Mouse (Mus musculus) embryonic fibroblast, embryonic 13.5 days (primary cell): ENCODE results near the gene Efcc1. TPM values are rescaled to one million over a fixed set of nuclear protein-coding genes. Genes with fewer than 3 reads are reported as not detected.

Source experiments
- H3K27ac ChIP-seq: 2 replicates; pipeline ENCODE4 v1.5.1; 2012; ENCODE audit warnings: low read length, control low read depth, inconsistent platforms; ENCODE audit not compliant: insufficient read depth
- H3K4me1 ChIP-seq: 2 replicates; pipeline ENCODE4 v1.6.1; 2011; ENCODE audit warnings: low read length; ENCODE audit not compliant: control insufficient read depth, insufficient read depth
- H3K4me3 ChIP-seq: 2 replicates; pipeline ENCODE4 v1.5.1; 2011; ENCODE audit warnings: mild to moderate bottlenecking, control low read depth, low read length; ENCODE audit not compliant: insufficient read depth
- CTCF ChIP-seq: IDR thresholded peaks from 2 replicates; pipeline ENCODE4 v1.5.1; 2011; ENCODE audit warnings: mild to moderate bottlenecking, control low read depth, low read length, moderate library complexity, borderline replicate concordance; ENCODE audit not compliant: insufficient read depth
- POLR2A ChIP-seq: IDR thresholded peaks from 2 replicates; pipeline ENCODE4 v1.6.1; 2011; ENCODE audit warnings: low read depth, mild to moderate bottlenecking, control low read depth, low read length, moderate library complexity
- polyA plus RNA-seq: library from polyadenylated mRNA; stranded (reverse); fragments of >200 nt; gene quantifications from 2 replicates; pipeline ENCODE4 v1.2.4, GENCODE M21; 2011; ENCODE audit warnings: low read depth; ENCODE audit not compliant: missing spikeins, insufficient read length

Gene Efcc1
- polyA plus RNA-seq, 1 experiment: not detected

DNA sequence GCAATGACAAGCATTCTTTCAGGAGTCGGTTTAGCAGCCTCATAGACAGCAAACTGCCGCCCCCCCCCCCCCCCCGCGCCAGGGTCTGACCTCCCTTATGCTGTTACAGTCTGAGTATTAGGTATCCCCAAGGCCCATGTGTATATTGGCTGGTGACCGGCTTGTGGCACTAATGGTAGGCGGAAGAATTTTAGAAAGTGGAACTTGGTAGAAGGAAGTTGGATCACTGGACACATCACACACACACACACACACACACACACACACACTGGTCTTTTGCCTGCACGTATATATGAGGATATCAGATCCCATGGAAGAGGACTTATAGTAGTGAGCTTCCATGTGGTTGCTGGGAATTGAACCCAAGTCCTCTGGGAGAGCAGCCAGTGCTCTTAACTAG lies 71.8 kb downstream of the Efcc1 start:
- TF ChIP-seq CTCF (no peak), POLR2A (no peak)
- no peak overlapping the region for H3K4me3 ChIP-seq

DNA sequence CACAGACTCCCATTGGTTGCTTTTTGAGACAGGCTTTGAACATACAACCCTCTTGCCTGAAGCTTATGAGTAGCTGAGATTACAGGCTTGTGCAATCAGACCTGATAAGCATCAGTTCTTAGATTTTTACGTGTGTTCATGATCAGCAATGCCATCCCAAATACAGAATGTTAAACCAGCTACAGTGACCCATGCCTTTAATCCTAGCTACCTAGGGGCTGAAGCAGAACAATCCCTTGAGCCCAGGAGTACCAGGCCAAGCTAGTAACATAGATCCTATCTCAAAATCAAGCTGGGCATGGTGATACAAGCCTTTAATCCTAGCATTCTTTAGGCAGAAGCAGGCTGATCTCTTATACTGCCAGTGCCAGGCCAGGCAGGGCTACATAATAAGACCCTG lies 73.4 kb downstream of the Efcc1 start:
- Histone ChIP-seq H3K4me1 (no peaks in the 10 kb centered on the region), H3K4me3 (no peak overlapping the region), H3K27ac (no peak overlapping the region)
- no peak for TF ChIP-seq CTCF
- TF ChIP-seq POLR2A: no peak

More for the DNA sequence above, 71.8 kb downstream of the Efcc1 start:
- Histone ChIP-seq H3K4me1 (no peaks in the 10 kb centered on the region), H3K27ac (no peak overlapping the region)

DNA sequence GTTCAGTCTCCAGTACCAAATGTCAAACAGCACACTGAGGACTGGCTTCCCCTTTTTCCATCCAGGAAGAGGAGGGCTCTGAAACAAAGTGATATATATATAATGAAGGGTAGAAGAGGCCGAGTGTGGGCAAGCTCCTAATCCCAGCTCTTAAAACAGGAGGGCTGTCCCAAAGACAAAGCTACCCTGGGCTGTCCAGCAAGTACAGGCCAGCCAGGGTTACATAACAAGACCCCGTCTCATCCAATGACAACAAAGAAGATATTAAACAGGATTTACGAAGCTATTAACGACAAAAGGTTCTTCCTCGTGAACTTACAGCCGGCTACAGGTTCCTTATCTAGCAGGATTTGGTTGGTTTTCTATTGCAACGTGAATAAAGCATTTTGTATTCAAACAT lies 74.2 kb downstream of the Efcc1 start:
- TF ChIP-seq POLR2A (no peak), CTCF (no peak)
- Histone ChIP-seq H3K4me3 (no peak overlapping the region), H3K4me1 (0 out of 2 replicates have a peak, but pooled peaks cover 3% of the 10 kb centered on the region), H3K27ac (no peak overlapping the region)

DNA sequence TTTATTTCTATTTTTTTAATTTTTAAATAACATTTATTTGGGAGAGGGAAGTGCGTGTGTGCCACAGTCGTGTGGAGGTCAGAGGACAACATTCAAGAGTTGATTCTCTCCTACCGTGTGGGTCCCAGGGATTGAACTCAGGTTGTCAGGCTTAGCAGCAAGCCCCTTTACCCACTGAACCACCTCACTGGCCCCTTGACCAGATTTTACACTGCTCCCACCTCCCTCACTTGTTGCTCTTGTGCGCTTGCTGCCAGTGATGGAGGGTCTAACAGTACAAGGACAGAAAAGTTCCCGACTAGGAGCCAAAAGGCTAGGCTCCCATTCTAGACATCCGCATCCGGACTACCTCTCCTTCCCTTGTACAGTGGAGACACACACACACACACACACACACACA lies 74.8 kb downstream of the Efcc1 start:
- 0 out of 2 replicates have a peak, but pooled peaks cover 4% of the 10 kb centered on the region for H3K4me1 ChIP-seq
- no peak overlapping the region for H3K27ac ChIP-seq
- TF ChIP-seq CTCF: no peak
- TF ChIP-seq POLR2A: no peak
- H3K4me3 ChIP-seq: no peak overlapping the region

Other genes starting within 250 kb of the Efcc1 start
- 0.42 TPM in 1 of 2 replicates, not detected in the other for gene Arhgap25, start 197.6 kb upstream of the Efcc1 start, polyA plus RNA-seq
- 0.47 and 3.3 TPM in 2 replicates for gene Prokr1, start 140.1 kb upstream of the Efcc1 start, polyA plus RNA-seq
- gene Aplf, start 58.7 kb upstream of the Efcc1 start, polyA plus RNA-seq: 8.8 and 9.7 TPM in 2 replicates
- gene Gp9, start 47.2 kb downstream of the Efcc1 start, polyA plus RNA-seq: not detected in 2 replicates
- gene Rab43, start 81.3 kb downstream of the Efcc1 start, polyA plus RNA-seq: 15.5 and 23.6 TPM in 2 replicates
- gene Gm45140, start 104.9 kb downstream of the Efcc1 start, polyA plus RNA-seq: 2.5 and 8.9 TPM in 2 replicates
- 48.9 and 52.5 TPM in 2 replicates for gene Isy1, start 107.9 kb downstream of the Efcc1 start, polyA plus RNA-seq
- gene Cnbp, start 120.2 kb downstream of the Efcc1 start, polyA plus RNA-seq: 353 and 374 TPM in 2 replicates
- 230 TPM in 2 replicates for gene Copg1, start 156.9 kb downstream of the Efcc1 start, polyA plus RNA-seq
- gene Hmces, start 183.1 kb downstream of the Efcc1 start, polyA plus RNA-seq: 22.2 and 23.4 TPM in 2 replicates